Mouse (Mus musculus): ENCODE measurements around the gene Usp30.

Gene Usp30

GRCm38 (mm10) chr5:114066601-114067000, 1.3 kb downstream of the Usp30 start:
- DNase-seq (ENCODE audit: low read depth, low spot score), result no peak

- DNase-seq (ENCODE audit: low read depth, low spot score), result no peak
Observed at GRCm38 (mm10) chr5:114067543-114067942, 2.3 kb downstream of the Usp30 start.

- DNase-seq (ENCODE audit: low read depth, low spot score), result no peak
Observed at GRCm38 (mm10) chr5:114067982-114068381, 2.7 kb downstream of the Usp30 start.

GRCm38 (mm10) chr5:114070858-114071257, 5.6 kb downstream of the Usp30 start:
- DNase-seq (ENCODE audit: low read depth, low spot score), result no peak

GRCm38 (mm10) chr5:114072262-114072661, 7.0 kb downstream of the Usp30 start:
- no peak for DNase-seq (ENCODE audit: low read depth, low spot score)

GRCm38 (mm10) chr5:114077009-114077408, 11.7 kb downstream of the Usp30 start:
- no peak for DNase-seq (ENCODE audit: low read depth, low spot score)

- DNase-seq (ENCODE audit: low read depth, low spot score), result no peak
Observed at GRCm38 (mm10) chr5:114085501-114085900, 20.2 kb downstream of the Usp30 start.

GRCm38 (mm10) chr5:114087875-114088480, 22.7 kb downstream of the Usp30 start:
- DNase-seq (ENCODE audit: low read depth, low spot score), result no peak

GRCm38 (mm10) chr5:114090421-114091013, 25.3 kb downstream of the Usp30 start:
- DNase-seq (ENCODE audit: low read depth, low spot score), result no peak

- DNase-seq (ENCODE audit: low read depth, low spot score), result peak; percentile 60
Observed at GRCm38 (mm10) chr5:114091057-114091807, 26.0 kb downstream of the Usp30 start, which contains the start of gene Svop. Gene Svop, minus strand, starts transcription at chr5:114091570.

- peak; percentile 86 for DNase-seq (ENCODE audit: low read depth, low spot score)
Observed at GRCm38 (mm10) chr5:114099709-114100389, 34.6 kb downstream of the Usp30 start.

GRCm38 (mm10) chr5:114100390-114101099, 35.3 kb downstream of the Usp30 start:
- DNase-seq (ENCODE audit: low read depth, low spot score), result no peak

GRCm38 (mm10) chr5:114101873-114102272, 36.6 kb downstream of the Usp30 start:
- DNase-seq (ENCODE audit: low read depth, low spot score), result no peak

- no peak for DNase-seq (ENCODE audit: low read depth, low spot score)
Observed at GRCm38 (mm10) chr5:114102807-114103206, 37.5 kb downstream of the Usp30 start.

- no peak for DNase-seq (ENCODE audit: low read depth, low spot score)
Observed at GRCm38 (mm10) chr5:114106391-114106935, 41.2 kb downstream of the Usp30 start.

- no peak for DNase-seq (ENCODE audit: low read depth, low spot score)
Observed at GRCm38 (mm10) chr5:114113334-114113733, 48.1 kb downstream of the Usp30 start.

- DNase-seq (ENCODE audit: low read depth, low spot score), result no peak
Observed at GRCm38 (mm10) chr5:114115030-114115429, 49.8 kb downstream of the Usp30 start.

GRCm38 (mm10) chr5:114116586-114116985, 51.3 kb downstream of the Usp30 start:
- DNase-seq (ENCODE audit: low read depth, low spot score), result no peak

- DNase-seq (ENCODE audit: low read depth, low spot score), result no peak
Observed at GRCm38 (mm10) chr5:114119806-114120205, 54.5 kb downstream of the Usp30 start.

GRCm38 (mm10) chr5:114126008-114126407, 60.7 kb downstream of the Usp30 start:
- no peak for DNase-seq (ENCODE audit: low read depth, low spot score)

Data from WW6 (cell line).